18 mouse cellular contexts compared by ENCODE assay signal in genomic region chr2:28160568-28160967, GRCm38 (mm10). TPM values are rescaled to one million over a fixed set of nuclear protein-coding genes. Genes with fewer than 3 reads are reported as not detected.
A peak's percentile ranks its signal among the peaks of the same experiment; 100 is the strongest.
DNase-seq lines count a peak whose midpoint lies in the region; ATAC-seq and TF ChIP-seq lines count a peak whose summit lies in the region.
"Had no signal": no experiment of that assay in that cellular context is flagged by ENCODE, and none has a peak within 500 bp of the region (broad histone marks: within the 10 kb centered on the region; RNA-seq: fewer than 3 reads in every experiment).

No protein-coding gene starts in this region.

- TF ChIP-seq CTCF in midbrain, postnatal 0 days (IDR thresholded peaks at IDR 0.05), result no peak

- H3K9ac ChIP-seq in embryonic facial prominence, embryonic 11.5 days (replicated peaks; ENCODE audit: low read length), result no peak overlapping the region
- no peak overlapping the region for H3K9ac ChIP-seq in limb, embryonic 11.5 days (ENCODE audit: low read length)
- H3K9ac ChIP-seq in midbrain, postnatal 0 days (replicated peaks; ENCODE audit: low read length, poor library complexity, severe bottlenecking), result no peak overlapping the region
- H3K9ac ChIP-seq: forebrain, embryonic 15.5 days; heart, embryonic 13.5 days; lung, embryonic 15.5 days; neural tube, embryonic 15.5 days had no signal

- ATAC-seq in embryonic facial prominence, embryonic 11.5 days (replicated peaks; ENCODE audit: insufficient number of reproducible peaks, low FRiP score, low TSS enrichment, low read depth), result no peak
- ATAC-seq in limb, embryonic 11.5 days (ENCODE audit: insufficient number of reproducible peaks, low FRiP score, low TSS enrichment, low read depth), result no peak
- no peak for ATAC-seq in midbrain, postnatal 0 days (ENCODE audit: low FRiP score)
- ATAC-seq: forebrain, embryonic 15.5 days had no signal

- H3K36me3 ChIP-seq in embryonic facial prominence, embryonic 11.5 days (replicated peaks; ENCODE audit: control insufficient read depth, insufficient read depth, low read depth, low read length), result no peaks in the 10 kb centered on the region
- H3K36me3 ChIP-seq in limb, embryonic 11.5 days (ENCODE audit: control insufficient read depth, insufficient read depth, low read length), result no peaks in the 10 kb centered on the region
- no peaks in the 10 kb centered on the region for H3K36me3 ChIP-seq in midbrain, postnatal 0 days (ENCODE audit: insufficient read depth, low read length)
- H3K36me3 ChIP-seq: forebrain, embryonic 15.5 days; heart, embryonic 13.5 days; lung, embryonic 15.5 days; neural tube, embryonic 15.5 days had no signal

- H3K4me2 ChIP-seq in embryonic facial prominence, embryonic 11.5 days (ENCODE audit: low read depth, low read length), result no peak overlapping the region
- H3K4me2 ChIP-seq in limb, embryonic 11.5 days (ENCODE audit: low read depth, severe bottlenecking), result no peak overlapping the region
- H3K4me2 ChIP-seq in midbrain, postnatal 0 days (ENCODE audit: low read depth, low read length, poor library complexity, severe bottlenecking), result no peak overlapping the region
- H3K4me2 ChIP-seq: forebrain, embryonic 15.5 days; heart, embryonic 13.5 days; liver, embryonic 11.5 days; lung, embryonic 15.5 days; neural tube, embryonic 15.5 days had no signal

- no peak overlapping the region for H3K4me3 ChIP-seq in embryonic facial prominence, embryonic 11.5 days (ENCODE audit: low read depth, low read length)
- no peak overlapping the region for H3K4me3 ChIP-seq in limb, embryonic 11.5 days (ENCODE audit: low read depth, low read length)
- H3K4me3 ChIP-seq in midbrain, postnatal 0 days (ENCODE audit: low read depth, low read length), result no peak overlapping the region
- H3K4me3 ChIP-seq: forebrain, embryonic 15.5 days; heart, embryonic 13.5 days; lung, embryonic 15.5 days; myocyte; neural tube, embryonic 15.5 days had no signal

- H3K27ac ChIP-seq in embryonic facial prominence, embryonic 11.5 days (replicated peaks; ENCODE audit: low read depth, low read length), result no peak overlapping the region
- H3K27ac ChIP-seq in limb, embryonic 11.5 days (replicated peaks; ENCODE audit: low read depth, low read length), result no peak overlapping the region
- H3K27ac ChIP-seq in midbrain, postnatal 0 days (ENCODE audit: low read depth, low read length), result no peak overlapping the region
- H3K27ac ChIP-seq: forebrain, embryonic 15.5 days; heart, embryonic 13.5 days; lung, embryonic 15.5 days; neural tube, embryonic 15.5 days had no signal

- 47% methylated on average over 7 of the region's 7 CpGs for WGBS in embryonic facial prominence, embryonic 11.5 days
- WGBS in limb, embryonic 11.5 days, result 45% methylated on average over 7 of the region's 7 CpGs
- 52% methylated on average over 7 of the region's 7 CpGs for WGBS in midbrain, postnatal 0 days

- no peaks in the 10 kb centered on the region for H3K9me3 ChIP-seq in embryonic facial prominence, embryonic 11.5 days (replicated peaks; ENCODE audit: control insufficient read depth, low read length)
- H3K9me3 ChIP-seq in limb, embryonic 11.5 days (ENCODE audit: control insufficient read depth, low read length), result no peaks in the 10 kb centered on the region
- no peaks in the 10 kb centered on the region for H3K9me3 ChIP-seq in midbrain, postnatal 0 days (ENCODE audit: low read length)
- H3K9me3 ChIP-seq: forebrain, embryonic 15.5 days; heart, embryonic 13.5 days; lung, embryonic 15.5 days; neural tube, embryonic 15.5 days had no signal

- no peaks in the 10 kb centered on the region for H3K27me3 ChIP-seq in embryonic facial prominence, embryonic 11.5 days (ENCODE audit: control insufficient read depth, insufficient read depth, low read length)
- H3K27me3 ChIP-seq in limb, embryonic 11.5 days (ENCODE audit: control insufficient read depth, insufficient read depth, low read length), result no peaks in the 10 kb centered on the region
- H3K27me3 ChIP-seq in midbrain, postnatal 0 days (ENCODE audit: insufficient read depth, low read length), result no peaks in the 10 kb centered on the region
- H3K27me3 ChIP-seq: forebrain, embryonic 15.5 days; lung, embryonic 15.5 days; neural tube, embryonic 15.5 days had no signal

- peak; percentile 43 for DNase-seq in lung, postnatal 10 days
- DNase-seq in lung, adult 18-20 months, result no peak
- peak; percentile 46 for DNase-seq in embryonic facial prominence, embryonic 11.5 days (ENCODE audit: low spot score)
- peak; percentile 43 for DNase-seq in limb, embryonic 11.5 days (ENCODE audit: low spot score)
- DNase-seq in midbrain, postnatal 0 days (ENCODE audit: low spot score), result peak; percentile 31
- DNase-seq in kidney, adult 11 months, result no peak
- no peak for DNase-seq in urinary bladder, adult 18-20 months (ENCODE audit: low spot score in 2 of 2)
- DNase-seq: cerebellum, adult 9-10 months; kidney, adult 9 months; kidney, postnatal 25 days; spleen, adult 18-20 months; thymus, postnatal 36 days had no signal

- H3K4me1 ChIP-seq in embryonic facial prominence, embryonic 11.5 days (ENCODE audit: control insufficient read depth, insufficient read depth, low read length), result no peaks in the 10 kb centered on the region
- no peaks in the 10 kb centered on the region for H3K4me1 ChIP-seq in limb, embryonic 11.5 days (ENCODE audit: control insufficient read depth, insufficient read depth, low read length)
- H3K4me1 ChIP-seq in midbrain, postnatal 0 days (ENCODE audit: insufficient read depth, low read length), result 0 out of 2 replicates have a peak, but pooled peaks cover 2% of the 10 kb centered on the region
- H3K4me1 ChIP-seq: lung, embryonic 15.5 days; neural tube, embryonic 15.5 days had no signal

RNA-seq across cellular contexts. Expression of gene Olfm1, which starts 32.2 kb away (rescaled TPM):
- polyA plus RNA-seq in embryonic facial prominence, embryonic 11.5 days (2014; fragmentation: Nextera tagmentation; extraction: Ambion mirVana), result 32.5 and 38.6 TPM in 2 replicates
- polyA plus RNA-seq in limb, embryonic 11.5 days (2014; fragmentation: Nextera tagmentation; extraction: Ambion mirVana), result 15.9 and 19.3 TPM in 2 replicates
- total RNA-seq in midbrain, postnatal 0 days (2014; rRNA removed), result 486 and 500 TPM in 2 replicates
- 426 and 440 TPM in 2 replicates for polyA plus RNA-seq in midbrain, postnatal 0 days (2015; fragmentation: Nextera tagmentation; extraction: Ambion mirVana)

Comparison
In these comparisons a context has a peak if more than half of its experiments do, and no peak if none do; other contexts are left out.
1. DNase-seq: peak in lung, postnatal 10 days (single experiment), embryonic facial prominence, embryonic 11.5 days (single experiment), limb, embryonic 11.5 days (single experiment) and midbrain, postnatal 0 days (single experiment); none in lung, adult 18-20 months (0 of 2), kidney, adult 11 months (single experiment) and urinary bladder, adult 18-20 months (0 of 2).
2. RNA of gene Olfm1, which starts 32.2 kb away (polyA plus RNA-seq): 426 to 440 TPM in midbrain, postnatal 0 days; 32.5 to 38.6 TPM in embryonic facial prominence, embryonic 11.5 days and 15.9 to 19.3 TPM in limb, embryonic 11.5 days; every median in the first group is over 10 times any median in the second.